Mouse (Mus musculus): Measurements from ENCODE around the gene Cpm. TPM values are rescaled to one million over a fixed set of nuclear protein-coding genes. Genes with fewer than 3 reads are reported as not detected.

Cpm gene
- total and polyA plus RNA-seq, 3 experiments: 0.04 to 0.31 (median 0.17) TPM

DNA sequence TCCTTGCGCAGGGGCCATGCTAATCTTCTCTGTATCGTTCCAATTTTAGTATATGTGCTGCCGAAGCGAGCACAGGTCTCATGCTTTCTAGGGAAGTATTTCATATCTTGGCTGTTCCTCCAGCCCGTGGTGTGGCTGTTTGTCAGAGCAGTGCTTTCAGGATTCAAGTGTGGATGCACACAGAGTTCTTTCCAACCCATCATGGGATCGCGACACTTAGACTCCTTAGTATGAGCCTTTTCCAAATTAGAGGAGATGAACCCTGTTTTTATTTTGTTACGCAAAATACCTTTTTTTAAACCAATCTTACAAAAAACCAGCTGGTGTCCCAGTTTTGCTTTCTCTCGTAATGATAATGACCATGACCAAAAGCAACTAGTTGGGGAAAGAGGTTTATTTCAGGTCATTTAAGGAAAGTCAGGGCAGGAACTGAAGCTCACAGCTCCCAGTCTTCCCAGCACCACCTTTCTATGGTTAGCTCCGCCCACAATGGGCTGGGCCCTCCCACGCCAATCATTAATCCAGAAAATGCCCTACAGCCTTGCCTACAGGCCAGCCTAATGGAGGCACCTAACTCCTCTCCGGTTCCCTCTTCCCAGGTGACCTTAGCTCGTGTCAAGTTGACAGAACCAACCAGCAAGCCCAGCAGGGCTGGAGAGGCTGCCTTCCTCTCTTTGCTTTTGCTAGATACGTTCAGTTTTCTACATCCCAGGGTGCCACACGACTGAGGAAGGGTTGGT is 33.2 kb downstream of the Cpm start:
- TF ChIP-seq IRF4 (IDR thresholded peaks at IDR 0.05; ENCODE audit: low read depth, low read length): no peak
- TF ChIP-seq NRF1 (IDR thresholded peaks at IDR 0.05; ENCODE audit: low read depth, low read length): no peak
- TF ChIP-seq ETS1 (conservative IDR thresholded peaks at IDR 0.05; ENCODE audit: low read depth, low read length): no peak
- TF ChIP-seq USF1 (IDR thresholded peaks at IDR 0.05; ENCODE audit: low read depth, low read length): no peak
- TF ChIP-seq SMC3 (IDR thresholded peaks at IDR 0.05; ENCODE audit: low read depth, low read length): no peak
- no peak for TF ChIP-seq USF2 (conservative IDR thresholded peaks at IDR 0.05; ENCODE audit: low read depth, low read length)
- no peak for TF ChIP-seq MAX (IDR thresholded peaks at IDR 0.05; ENCODE audit: low read length)
- TF ChIP-seq POLR2AphosphoS2 (IDR thresholded peaks at IDR 0.05; ENCODE audit: low read depth, low read length): no peak
- H3K27ac ChIP-seq (ENCODE audit: insufficient read depth, low read depth): no peak overlapping the region
- no peak overlapping the region for H3K9ac ChIP-seq (ENCODE audit: insufficient read depth, low read depth)
- dilution Hi-C loops (cut with MboI; ENCODE audit: extremely low pct_ligation_motif_present, extremely low pct_unique_long_range_greater_than_20kb, low sequenced_read_pairs) (no loop called here), in situ Hi-C loops (cut with MboI; ENCODE audit: low pct_ligation_motif_present, low pct_unique_long_range_greater_than_20kb, low sequenced_read_pairs) (no loop called here)
- no peaks in the 10 kb centered on the region for H3K79me2 ChIP-seq (replicated peaks; ENCODE audit: control insufficient read depth, extremely low read depth, insufficient read depth, poor library complexity, severe bottlenecking)
- no peak for DNase-seq (ENCODE audit: extremely low read depth)
- peaks cover 4 to 5% of the 10 kb centered on the region in 2 experiments; a peak in 2 of 4 replicates for H3K4me1 ChIP-seq (ENCODE audit: control insufficient read depth in 1 of 2, insufficient read depth in 2 of 2)
- no peak overlapping the region for H3K4me2 ChIP-seq (ENCODE audit: insufficient read depth, low read depth, poor library complexity, severe bottlenecking)
- H3K27me3 ChIP-seq (replicated peaks): no peaks in the 10 kb centered on the region
- no peaks in the 10 kb centered on the region for H3K9me3 ChIP-seq (replicated peaks; ENCODE audit: low read length)
- H3K4me3 ChIP-seq (replicated peaks in 1 of 3; ENCODE audit: low read depth in 2 of 3, low read length in 2 of 3, poor library complexity in 1 of 3): no peak overlapping the region
- H3K36me3 ChIP-seq (replicated peaks in 1 of 2; ENCODE audit: control insufficient read depth in 1 of 2, insufficient read depth in 1 of 2, low read length in 1 of 2): no peaks in the 10 kb centered on the region

GRCm38 (mm10) chr10:117663056-117663864 is 34.0 kb downstream of the Cpm start:
- TF ChIP-seq ELF1 (IDR thresholded peaks at IDR 0.05; ENCODE audit: low read depth, low read length) (no peak), PAX5 (IDR thresholded peaks at IDR 0.05; ENCODE audit: low read length) (no peak), MXI1 (IDR thresholded peaks at IDR 0.05; ENCODE audit: low read depth, low read length) (no peak), JUN (IDR thresholded peaks at IDR 0.05; ENCODE audit: insufficient read depth, low read depth, low read length) (no peak), TBP (conservative IDR thresholded peaks at IDR 0.05; ENCODE audit: low read depth, low read length) (no peak), SIN3A (IDR thresholded peaks at IDR 0.05; ENCODE audit: low read length) (no peak), USF2 (conservative IDR thresholded peaks at IDR 0.05; ENCODE audit: low read depth, low read length) (no peak), ZC3H11A (IDR thresholded peaks at IDR 0.05; ENCODE audit: low read depth, low read length) (no peak), EP300 (IDR thresholded peaks at IDR 0.05; ENCODE audit: low read length) (no peak), MAZ (IDR thresholded peaks at IDR 0.05; ENCODE audit: low read depth, low read length) (no peak), KAT2A (IDR thresholded peaks at IDR 0.05; ENCODE audit: insufficient replicate concordance, low read length) (no peak), CHD1 (IDR thresholded peaks at IDR 0.05; ENCODE audit: low read depth, low read length) (no peak), CHD2 (IDR thresholded peaks at IDR 0.05; ENCODE audit: low read length) (no peak), GABPA (IDR thresholded peaks at IDR 0.05; ENCODE audit: insufficient replicate concordance, low read depth, low read length) (no peak), UBTF (IDR thresholded peaks at IDR 0.05; ENCODE audit: low read depth, low read length) (no peak), ZKSCAN1 (IDR thresholded peaks at IDR 0.05; ENCODE audit: borderline replicate concordance, low read depth, low read length) (no peak)
- Histone ChIP-seq H3K4me1 (ENCODE audit: control insufficient read depth in 1 of 2, insufficient read depth in 2 of 2) (peaks cover 4 to 5% of the 10 kb centered on the region in 2 experiments; a peak in 2 of 4 replicates), H3K9ac (ENCODE audit: insufficient read depth, low read depth) (no peak overlapping the region), H3K27ac (ENCODE audit: insufficient read depth, low read depth) (no peak overlapping the region), H3K9me3 (replicated peaks; ENCODE audit: low read length) (no peaks in the 10 kb centered on the region), H3K4me3 (replicated peaks in 1 of 3; ENCODE audit: low read depth in 2 of 3, low read length in 2 of 3, poor library complexity in 1 of 3) (no peak overlapping the region), H3K36me3 (replicated peaks in 1 of 2; ENCODE audit: control insufficient read depth in 1 of 2, insufficient read depth in 1 of 2, low read length in 1 of 2) (no peaks in the 10 kb centered on the region), H3K4me2 (ENCODE audit: insufficient read depth, low read depth, poor library complexity, severe bottlenecking) (no peak overlapping the region), H3K27me3 (replicated peaks) (no peaks in the 10 kb centered on the region), H3K79me2 (replicated peaks; ENCODE audit: control insufficient read depth, extremely low read depth, insufficient read depth, poor library complexity, severe bottlenecking) (no peaks in the 10 kb centered on the region)
- dilution Hi-C loops (cut with MboI; ENCODE audit: extremely low pct_ligation_motif_present, extremely low pct_unique_long_range_greater_than_20kb, low sequenced_read_pairs) (no loop called here), in situ Hi-C loops (cut with MboI; ENCODE audit: low pct_ligation_motif_present, low pct_unique_long_range_greater_than_20kb, low sequenced_read_pairs) (no loop called here)
- DNase-seq (ENCODE audit: extremely low read depth): no peak
